Mouse (Mus musculus) inflammation-experienced regulatory T-cells, adult 16 weeks (primary cell): ENCODE measurements around the gene Cd38. TPM values are rescaled to one million over a fixed set of nuclear protein-coding genes. Genes with fewer than 3 reads are reported as not detected.

Experiments
- polyA plus RNA-seq: library from polyadenylated mRNA; unstranded; fragments of 100-300 nt; shearing (Covaris generic); gene quantifications from one replicate; pipeline ENCODE4 v1.2.1, GENCODE M21; 2017

Cd38 gene
- polyA plus RNA-seq: 48.1 TPM

DNA sequence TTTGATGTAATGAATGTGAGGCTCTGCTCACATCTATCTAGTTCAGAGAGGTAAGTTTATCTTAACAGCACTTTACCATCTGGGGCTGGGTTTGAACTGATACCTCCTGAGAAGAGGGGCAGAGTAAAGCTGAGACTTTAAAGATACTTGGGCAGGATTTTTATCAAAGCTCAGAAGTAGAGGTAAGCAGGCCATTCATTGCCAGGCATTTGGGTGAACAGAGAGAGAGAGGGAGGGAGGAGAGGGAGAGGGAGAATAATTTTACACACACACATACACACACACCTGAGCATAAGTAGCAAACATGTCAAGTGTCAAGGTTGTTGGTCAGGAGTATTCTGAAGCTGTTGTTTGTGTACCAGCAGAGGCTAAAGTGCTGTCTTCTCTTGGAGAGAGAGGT is at the start of gene Cd38:
Gene Cd38, plus strand, starts transcription at position 301 of the 400 bp plus-strand sequence.

DNA sequence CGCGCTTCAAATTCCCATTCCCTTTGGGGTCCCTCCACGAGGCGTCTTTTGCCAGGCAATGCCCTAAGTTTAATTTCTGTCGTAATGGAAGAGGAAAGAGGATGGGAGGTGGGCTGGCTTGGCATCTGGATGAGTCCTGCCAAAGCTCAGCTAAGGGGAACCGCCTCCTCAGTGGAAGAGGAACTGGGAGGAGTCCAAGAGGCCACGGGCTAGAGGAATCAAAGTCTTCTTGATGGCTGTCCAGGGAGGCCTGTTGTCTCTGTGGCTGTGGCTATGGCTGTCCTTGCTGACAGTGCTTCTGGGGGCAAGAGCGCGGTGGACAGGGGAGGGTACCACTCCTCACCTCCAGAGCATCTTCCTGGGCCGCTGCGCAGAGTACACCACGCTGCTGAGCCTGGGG is 49.7 kb upstream of the Cd38 start, which contains the start of gene Bst1:
Gene Bst1, plus strand, starts transcription at position 191 of the 400 bp plus-strand sequence.

DNA sequence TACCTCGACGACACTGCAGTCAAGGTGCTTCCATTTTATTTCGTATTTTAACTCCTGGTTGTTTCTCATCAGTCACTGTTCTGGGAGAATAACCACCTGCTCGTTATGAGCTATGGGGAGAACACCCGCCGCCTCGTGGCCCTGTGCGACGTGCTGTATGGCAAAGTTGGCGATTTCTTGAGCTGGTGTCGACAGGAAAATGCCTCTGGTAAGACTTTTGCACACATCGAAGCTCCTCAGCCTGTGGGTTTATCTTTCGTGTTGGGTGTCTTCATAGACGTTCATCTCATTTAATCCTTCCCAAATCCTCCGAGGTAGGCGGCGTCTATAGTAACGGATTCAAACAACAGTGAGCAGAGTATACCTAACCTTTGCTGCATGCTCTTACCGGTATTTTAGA is 46.8 kb upstream of the Cd38 start, which contains the start of gene Fbxl5:
Gene Fbxl5, minus strand, starts transcription at position 101 of the 400 bp plus-strand sequence.

DNA sequence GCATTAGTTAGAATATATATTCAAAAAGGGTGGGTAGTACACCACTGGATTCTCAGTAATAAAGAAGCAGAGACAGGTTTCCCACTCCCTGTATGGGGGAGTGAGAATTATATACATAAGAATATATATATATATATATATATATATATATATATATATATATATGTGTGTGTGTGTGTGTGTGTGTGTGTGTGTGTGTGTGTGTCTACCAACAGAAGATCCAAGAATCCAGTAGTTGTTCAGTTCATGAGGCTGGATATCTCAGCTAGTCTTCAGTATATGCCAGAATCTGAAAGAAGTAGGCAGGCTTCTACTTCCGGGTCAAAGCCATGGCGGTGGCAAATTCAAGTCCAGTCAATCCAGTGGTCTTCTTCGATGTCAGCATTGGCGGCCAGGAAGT is 44.5 kb downstream of the Cd38 start, which contains the start of gene Gm7879:
Gene Gm7879, plus strand, starts transcription at position 301 of the 400 bp plus-strand sequence.

Other genes with a start within 250 kb of the Cd38 start
- 2.8 TPM for gene Cc2d2a, start 206.2 kb upstream of the Cd38 start, polyA plus RNA-seq
- not detected for gene Bst1, start 49.7 kb upstream of the Cd38 start, polyA plus RNA-seq
- gene Fbxl5, start 46.9 kb upstream of the Cd38 start, polyA plus RNA-seq: 91.7 TPM
- not detected for gene Gm7879, start 44.6 kb downstream of the Cd38 start, polyA plus RNA-seq
- 0.16 TPM for gene Fgfbp1, start 113.2 kb downstream of the Cd38 start, polyA plus RNA-seq
- gene Prom1, start 233.5 kb downstream of the Cd38 start, polyA plus RNA-seq: 0.56 TPM